Mouse (Mus musculus) erythroid progenitor cell, adult 5-6 weeks (primary cell): ENCODE measurements around the gene Kcnh5. TPM values are rescaled to one million over a fixed set of nuclear protein-coding genes. Genes with fewer than 3 reads are reported as not detected.

Source experiments
- ATAC-seq: replicated peaks from 2 replicates; pipeline ENCODE4 v1.8.0; 2016; ENCODE audit warnings: moderate number of reproducible peaks, mild to moderate bottlenecking, moderate TSS enrichment, inconsistent platforms; ENCODE audit not compliant: poor library complexity, low FRiP score, severe bottlenecking
- total RNA-seq, 2 experiments: library from RNA; stranded (forward) in 1 of 2; stranded (reverse) in 1 of 2; fragments of 150-400 nt in 1 of 2; fragments of 186-747, 209-891 nt in 1 of 2; gene quantifications; 2 replicates each; pipeline versions ENCODE4 v1.2.3 to v1.2.4; 2015 to 2017; ENCODE audit warnings: low replicate concordance in 2 of 2

Gene Kcnh5
- total RNA-seq, 2 experiments from 2014 or later: not detected

DNA sequence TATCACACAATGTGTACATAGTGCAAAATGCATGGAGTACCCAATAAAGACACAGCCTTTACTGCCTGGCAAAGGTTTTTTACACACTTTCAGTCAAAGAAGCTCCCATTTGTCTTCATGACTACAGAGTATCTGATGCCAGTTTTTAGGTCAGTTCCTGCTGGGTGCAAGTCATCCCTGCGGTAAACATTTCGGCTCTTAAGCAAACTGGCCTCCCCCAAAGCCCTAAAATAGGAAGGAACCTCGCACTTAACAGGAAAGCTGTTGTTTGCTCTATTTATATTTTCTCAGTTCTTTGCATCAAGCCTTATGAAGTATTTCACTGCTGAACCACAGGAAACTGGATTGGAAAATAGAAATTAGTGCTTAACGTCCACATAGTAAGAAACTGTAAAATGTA lies 207.7 kb downstream of the Kcnh5 start:
- ATAC-seq: no peak

DNA sequence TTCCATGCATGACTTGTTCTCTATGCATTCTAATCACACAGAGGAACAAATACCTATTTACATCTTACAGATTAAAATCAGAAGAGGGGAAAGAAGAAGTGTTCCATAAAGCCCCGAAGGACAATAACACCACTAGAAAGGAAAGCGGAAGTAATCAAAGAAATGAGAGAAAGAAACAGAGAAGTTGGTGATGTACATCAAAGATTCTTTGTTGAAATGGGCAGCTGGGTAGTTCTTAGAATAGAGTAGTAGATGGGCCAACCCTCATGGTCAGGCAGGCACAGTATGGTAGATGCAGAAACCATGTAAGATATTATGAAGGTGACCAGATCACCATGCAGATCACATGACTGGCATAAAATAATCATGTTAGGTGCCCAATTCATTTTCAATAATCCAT lies 210.9 kb downstream of the Kcnh5 start:
- no peak for ATAC-seq

DNA sequence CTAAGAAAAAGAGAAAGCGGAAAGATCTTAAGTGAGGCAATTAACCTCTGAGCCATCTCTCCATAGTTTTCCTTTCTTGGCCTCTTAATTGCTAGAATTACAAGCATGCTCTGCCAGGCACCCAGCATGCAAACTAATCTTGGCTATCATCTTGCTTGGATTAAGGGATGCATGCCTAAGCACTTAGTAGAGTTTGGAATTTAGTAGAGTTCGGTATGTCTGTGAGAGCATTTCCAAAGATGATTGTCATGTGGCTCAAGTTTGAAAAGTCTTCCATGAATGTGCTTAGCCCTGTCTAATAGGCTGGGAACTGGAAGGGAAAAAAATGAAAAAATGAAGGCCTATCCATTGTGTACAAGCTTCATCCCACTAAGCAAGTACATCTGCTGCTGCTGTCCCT lies 224.5 kb downstream of the Kcnh5 start:
- ATAC-seq: no peak

DNA sequence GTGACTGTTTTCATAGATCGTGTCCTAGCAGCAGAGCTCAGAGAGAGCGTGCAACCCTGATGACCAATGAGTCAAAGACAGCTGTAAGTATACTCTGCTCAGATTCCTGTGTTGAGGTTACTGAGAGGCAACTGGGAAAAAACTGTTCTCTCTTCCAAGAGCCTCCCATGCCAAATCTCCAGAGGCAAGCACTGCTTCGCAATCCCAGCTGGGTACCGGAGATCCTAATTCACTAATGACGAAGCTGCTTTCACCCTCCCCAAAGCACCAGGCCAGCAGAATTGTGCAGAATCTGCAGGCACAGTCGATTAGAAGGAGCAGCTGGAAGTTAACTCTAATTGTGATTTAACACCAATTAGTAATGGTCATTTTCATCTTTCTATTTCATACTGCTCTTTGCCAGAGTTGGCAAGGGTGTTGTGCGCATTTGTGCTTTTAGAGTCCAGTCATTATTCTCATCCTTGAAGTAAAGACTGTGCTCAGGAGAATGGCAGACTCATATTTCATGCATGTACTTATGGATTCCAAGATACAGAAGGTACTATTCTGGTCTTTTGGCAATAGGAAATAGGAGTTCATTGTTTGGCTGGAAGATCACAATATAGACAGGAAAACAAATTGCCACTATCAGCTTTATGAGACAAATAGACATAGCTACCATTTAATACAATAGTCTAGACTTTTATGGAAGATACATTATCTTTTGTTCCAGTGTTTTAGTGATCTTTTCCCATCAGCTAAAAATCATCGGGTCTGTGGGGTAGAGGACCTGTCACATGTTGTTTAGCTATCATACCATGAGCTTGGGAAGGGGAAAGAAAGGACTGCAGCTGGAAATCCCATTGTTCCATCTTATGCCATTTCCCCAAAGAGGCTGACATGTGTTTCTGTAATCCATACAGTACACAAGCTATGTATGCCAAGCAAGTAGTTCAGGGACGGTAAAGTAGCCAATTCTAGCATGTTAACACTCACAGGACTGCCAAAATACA lies 225.7 kb downstream of the Kcnh5 start:
- ATAC-seq: no peak

DNA sequence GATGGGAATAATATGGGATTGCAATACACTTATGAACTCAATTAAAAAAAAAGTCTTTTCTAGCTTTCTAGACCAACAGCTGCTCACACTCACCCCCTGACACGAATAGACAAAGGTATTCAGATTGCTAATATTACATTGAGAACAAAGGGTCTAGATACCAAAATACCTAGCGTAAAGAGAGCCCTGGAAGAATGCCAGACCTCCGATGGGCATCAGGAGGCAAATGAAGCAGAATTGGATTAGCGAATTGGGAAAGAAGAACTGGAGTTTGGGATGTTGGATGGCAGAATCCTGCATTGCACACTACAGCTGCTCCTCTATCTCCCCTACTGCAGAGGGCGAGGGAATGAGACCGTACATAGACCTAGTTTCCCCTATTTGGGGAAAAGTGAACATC lies 275.8 kb downstream of the Kcnh5 start:
- ATAC-seq: no peak

DNA sequence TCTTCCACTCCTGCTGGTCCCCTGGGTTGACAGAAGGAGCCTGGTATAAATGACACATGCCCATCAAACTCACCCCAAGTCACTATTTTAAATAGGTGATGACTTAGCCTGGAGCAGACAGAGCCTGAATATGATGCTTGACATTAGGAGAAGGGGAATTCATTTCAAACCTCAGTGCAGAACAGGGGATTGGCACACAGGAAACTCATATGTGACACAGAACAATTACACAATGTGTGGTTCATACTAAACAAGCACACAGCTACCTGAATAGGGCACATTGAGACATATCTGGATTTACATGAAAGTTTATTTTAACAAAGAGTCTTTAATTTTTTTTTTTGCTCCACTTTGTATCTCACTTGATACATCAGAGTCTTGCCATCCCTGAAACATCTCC lies 276.4 kb downstream of the Kcnh5 start:
- ATAC-seq: no peak

DNA sequence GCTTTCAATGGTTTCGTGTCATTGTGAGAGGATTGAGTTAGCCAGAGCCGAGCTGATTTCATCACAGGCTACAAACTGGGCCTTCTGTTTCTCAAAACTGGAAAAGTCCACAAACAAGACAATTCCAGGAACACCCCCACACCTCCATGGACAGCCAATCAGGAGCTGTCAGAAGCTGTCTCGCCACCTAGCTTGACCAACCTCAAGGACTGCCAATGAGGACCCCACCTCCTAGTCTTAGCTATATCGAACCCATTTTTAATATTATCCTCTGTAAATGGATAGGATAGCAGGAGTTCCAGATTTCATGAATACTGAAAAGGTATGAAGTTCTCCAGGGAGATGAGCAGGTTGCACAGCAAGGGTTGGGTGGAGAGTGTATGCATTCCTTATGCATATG lies 278.1 kb downstream of the Kcnh5 start:
- ATAC-seq: no peak

DNA sequence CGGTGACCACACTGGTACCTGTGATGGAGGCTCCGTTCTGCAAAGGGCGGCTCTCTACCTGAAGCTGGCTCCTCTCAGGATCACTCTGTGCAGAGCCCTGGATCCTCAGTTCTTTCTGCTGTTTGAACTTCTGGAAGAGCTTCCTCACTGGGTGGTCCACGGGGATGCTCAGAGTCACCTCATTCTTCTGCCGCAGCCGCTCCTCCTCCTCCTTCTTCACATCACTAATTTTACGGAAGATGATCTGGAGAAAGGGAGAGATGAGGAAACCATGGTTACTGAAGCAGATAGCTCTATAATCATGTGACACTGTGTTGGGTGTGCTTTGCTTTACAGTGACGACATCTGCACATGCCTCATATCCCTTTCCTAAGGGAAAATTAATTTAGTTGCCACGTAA lies 278.9 kb downstream of the Kcnh5 start:
- ATAC-seq: no peak

DNA sequence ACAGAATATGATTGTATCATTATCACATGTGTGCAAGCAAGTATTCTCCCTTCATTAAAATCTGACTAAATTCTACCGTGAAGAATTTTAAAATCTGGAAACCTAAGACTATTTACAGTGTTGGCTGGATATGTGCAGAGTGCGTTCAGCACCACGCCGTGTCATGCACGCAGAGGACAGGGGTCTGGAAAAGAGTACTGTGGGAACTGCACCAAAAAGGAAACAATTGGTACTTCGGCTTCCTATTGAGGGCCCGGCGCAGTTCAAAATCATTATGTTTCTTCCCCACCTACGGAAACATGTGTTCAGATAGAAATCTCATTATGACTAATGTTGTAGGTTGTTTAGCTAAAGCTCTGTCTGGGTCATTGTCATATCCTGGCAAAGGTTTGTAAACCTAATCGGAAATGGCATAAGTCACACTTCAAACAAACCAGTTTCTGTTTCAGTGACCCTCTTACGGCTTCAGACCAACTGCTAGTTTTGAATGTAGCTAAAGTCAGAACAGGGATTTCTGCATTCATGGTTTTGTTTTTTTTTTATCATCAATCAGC lies 282.2 kb downstream of the Kcnh5 start:
- ATAC-seq: no peak

DNA sequence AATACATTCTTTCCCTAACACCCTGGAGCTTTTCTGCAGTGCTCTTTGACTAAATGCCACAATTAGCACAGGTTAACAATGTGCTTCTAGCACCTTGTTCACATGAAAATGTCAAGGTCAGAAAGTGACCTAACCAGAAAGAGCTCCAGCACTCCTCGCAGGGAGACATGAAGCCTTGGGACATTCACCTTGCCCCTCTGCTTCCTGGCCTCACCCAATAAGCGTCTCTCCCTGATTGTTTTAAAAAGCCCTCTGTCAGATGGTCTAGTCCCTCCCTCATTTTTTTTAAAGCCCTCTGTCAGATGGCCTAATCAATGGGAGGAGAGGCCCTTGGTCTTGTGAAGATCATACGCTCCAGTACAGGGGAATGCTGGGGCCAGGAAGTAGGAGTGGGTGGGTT lies 287.7 kb downstream of the Kcnh5 start:
- no peak for ATAC-seq

DNA sequence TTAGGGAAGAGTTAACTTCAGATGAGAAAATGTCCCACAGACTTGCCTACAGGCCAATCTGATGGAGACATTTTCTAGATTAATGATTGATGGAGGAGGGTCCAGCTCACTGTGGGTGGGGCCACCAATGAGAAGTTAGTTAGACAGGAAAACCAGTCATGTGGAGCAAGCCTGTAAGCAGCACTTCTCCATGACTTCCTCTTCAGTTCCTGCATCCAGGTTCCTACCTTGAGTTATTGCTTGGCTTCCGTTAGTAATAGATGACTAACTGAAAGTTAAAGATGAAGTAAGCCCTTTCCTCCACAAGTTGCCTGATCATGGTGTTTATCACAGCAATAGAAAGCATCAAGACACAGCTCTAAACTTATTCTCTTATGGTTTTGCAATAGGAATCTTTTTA lies 290.1 kb downstream of the Kcnh5 start:
- ATAC-seq: no peak

DNA sequence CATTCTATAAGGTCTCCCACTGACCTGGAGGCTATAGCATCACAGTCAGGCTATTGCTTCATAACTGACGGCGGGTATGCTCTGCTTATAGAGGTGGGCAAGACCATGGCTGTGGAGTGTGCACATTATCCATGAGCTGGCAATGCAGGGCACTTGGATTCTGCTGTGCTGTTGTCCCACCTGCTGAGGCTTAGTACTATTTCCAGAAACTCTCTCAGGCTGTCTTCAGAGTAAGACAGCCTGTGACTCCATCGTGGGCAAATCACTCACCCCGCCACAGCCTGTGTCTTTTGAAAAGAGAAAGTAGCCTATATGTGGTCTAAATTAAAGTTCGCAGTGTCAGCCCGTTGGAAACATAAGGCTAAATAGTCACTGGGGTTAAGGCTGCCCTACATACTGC lies 295.8 kb downstream of the Kcnh5 start:
- no peak for ATAC-seq

DNA sequence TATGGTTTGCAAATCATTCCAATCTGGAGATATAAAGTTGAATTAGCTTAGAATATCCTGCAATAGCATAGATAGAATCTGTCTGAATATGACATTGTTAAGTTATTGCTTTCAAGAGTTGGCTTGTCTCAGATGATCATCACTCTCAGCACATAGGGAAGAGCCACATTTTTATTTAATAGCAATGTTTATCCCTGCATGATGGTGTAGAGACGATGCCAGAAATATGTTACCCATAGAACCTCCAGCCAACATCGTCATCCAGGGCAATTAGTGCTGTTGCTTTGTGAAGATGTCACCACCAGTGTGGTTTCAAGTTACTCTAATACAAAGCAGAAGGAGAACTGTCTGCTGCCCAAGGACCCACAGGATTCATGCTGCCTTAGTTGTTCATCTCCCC lies 321.5 kb downstream of the Kcnh5 start:
- ATAC-seq: no peak

DNA sequence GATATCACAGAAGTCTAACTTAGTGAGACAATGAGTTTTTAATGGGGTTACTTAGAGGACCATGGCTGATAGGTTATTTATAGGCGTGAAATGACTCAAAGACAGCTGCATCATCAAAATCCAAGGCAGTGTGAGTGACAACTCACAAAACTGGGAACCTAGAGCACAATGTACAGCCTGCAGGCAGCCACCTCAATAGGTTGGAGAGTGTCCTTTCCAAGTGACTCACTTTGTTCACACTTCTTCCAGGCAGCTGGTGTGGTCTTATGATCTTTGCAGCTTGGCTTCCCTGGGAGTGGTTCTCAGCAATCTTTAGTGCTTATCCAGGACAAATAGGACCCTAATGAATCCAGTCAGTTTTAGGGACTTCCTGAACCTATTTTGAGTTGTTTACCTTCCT lies 322.9 kb downstream of the Kcnh5 start:
- no peak for ATAC-seq

DNA sequence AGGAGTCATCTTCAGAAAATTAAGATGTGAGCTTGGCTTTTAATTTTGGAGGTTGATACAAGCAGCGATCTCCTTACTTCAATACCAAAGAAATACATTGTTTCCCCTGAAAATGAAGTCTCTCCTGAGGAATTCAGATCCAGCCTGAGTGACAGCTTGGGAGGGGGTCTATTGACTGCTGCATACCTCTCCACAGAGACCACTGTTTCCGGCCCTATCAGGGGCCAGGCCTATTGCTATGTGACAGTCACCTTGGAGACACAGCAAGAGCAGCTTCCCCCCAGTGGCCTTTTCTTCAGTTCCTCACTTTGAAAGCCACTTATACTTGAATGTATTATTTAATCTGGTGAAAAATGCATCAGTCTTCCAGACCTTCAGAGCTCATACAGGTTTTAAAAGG lies 326.8 kb downstream of the Kcnh5 start:
- no peak for ATAC-seq

DNA sequence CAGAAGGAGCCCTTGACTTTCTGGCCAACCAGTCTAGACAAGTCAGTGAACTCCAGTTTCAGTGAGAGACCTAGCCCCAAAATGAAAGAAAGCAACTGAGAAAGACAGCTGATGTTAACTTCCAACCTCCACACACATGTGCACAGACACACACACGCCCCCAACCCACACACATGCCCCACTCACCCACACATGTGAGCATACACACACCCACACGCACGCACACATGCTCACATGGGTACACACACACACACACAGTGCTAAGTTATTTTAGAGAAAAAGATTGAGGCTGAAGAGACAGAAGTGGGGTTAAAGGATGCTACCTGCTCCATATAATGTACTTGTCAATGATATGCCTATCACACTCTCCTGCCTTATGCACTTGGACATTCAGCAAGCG lies 327.2 kb downstream of the Kcnh5 start:
- no peak for ATAC-seq

DNA sequence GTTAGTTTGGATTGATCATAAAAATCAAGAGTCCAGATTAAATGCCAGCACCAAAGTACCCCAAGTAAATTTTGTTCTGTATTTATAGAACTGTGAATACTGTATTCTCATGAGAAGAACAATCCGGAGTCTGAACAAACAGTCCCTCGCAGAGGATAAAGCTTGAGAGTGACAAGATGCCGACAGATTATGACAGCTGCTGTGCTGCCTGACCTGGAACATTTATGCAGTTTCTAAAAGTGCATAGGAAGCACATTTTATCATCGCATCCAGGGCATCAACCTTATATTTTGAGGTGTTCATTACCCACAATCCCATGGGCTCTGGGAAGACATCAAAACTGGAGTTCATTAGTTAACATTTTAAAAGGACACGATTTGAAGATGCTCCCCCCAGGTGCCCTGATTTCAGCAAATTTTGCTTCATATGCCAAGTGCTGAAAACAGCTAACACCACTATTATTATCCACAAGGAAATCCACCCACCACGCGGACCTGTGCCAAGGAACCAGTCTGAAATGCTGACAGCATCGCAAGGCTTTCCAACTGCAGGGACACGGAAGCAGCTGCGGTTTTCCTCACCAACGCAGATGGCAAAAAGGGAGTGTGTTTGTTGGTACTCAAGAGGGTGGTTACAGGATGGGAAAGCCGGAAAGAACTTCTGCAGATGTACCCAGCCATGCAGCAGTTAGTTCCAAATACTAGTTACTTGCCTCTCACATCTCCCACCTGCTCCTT lies 328.4 kb downstream of the Kcnh5 start:
- ATAC-seq: no peak
